Mouse (Mus musculus) hindbrain, embryonic 11.5 days (tissue): ENCODE measurements at regions not wholly inside any gene's neighbourhood (a gene's known extent, or its start where the extent isn't known, plus 50 kb on each side); places are given as distances from the start of the nearest gene placed in this dataset.

Experiments
- ATAC-seq: fragments of 200-750 bp; cut with Nextera tagmentation; 2 replicates; pipeline ENCODE4 v1.8.0; 2017; ENCODE audit warnings: mild to moderate bottlenecking, moderate TSS enrichment, moderate library complexity; ENCODE audit not compliant: low FRiP score
- DNase-seq: peaks from one replicate; pipeline ENCODE4 v3.0.0-alpha.2; 2015; ENCODE audit warnings: low spot score
- H3K27ac ChIP-seq: fragments of 300-500 bp; sonication (generic); 2 replicates; pipeline ENCODE4 v1.5.1; 2014; ENCODE audit warnings: mild to moderate bottlenecking, low read depth, low read length
- H3K27me3 ChIP-seq: fragments of 300-500 bp; sonication (generic); 2 replicates; pipeline ENCODE4 v1.6.1; 2014; ENCODE audit warnings: mild to moderate bottlenecking, low read length, moderate library complexity, mixed read lengths; ENCODE audit not compliant: control insufficient read depth, insufficient read depth
- H3K36me3 ChIP-seq: fragments of 300-500 bp; sonication (generic); 2 replicates; pipeline ENCODE4 v1.6.1; 2014; ENCODE audit warnings: mild to moderate bottlenecking, low read length, moderate library complexity, mixed read lengths; ENCODE audit not compliant: control insufficient read depth, insufficient read depth
- H3K4me1 ChIP-seq: fragments of 300-500 bp; sonication (generic); replicated peaks from 2 replicates; pipeline ENCODE4 v1.6.1; 2014; ENCODE audit warnings: low read length, mixed read lengths; ENCODE audit not compliant: control insufficient read depth, insufficient read depth
- H3K4me2 ChIP-seq: fragments of 300-500 bp; sonication (generic); replicated peaks from 2 replicates; pipeline ENCODE4 v1.6.1; 2014; ENCODE audit warnings: mild to moderate bottlenecking, low read depth, low read length
- H3K4me3 ChIP-seq: fragments of 300-500 bp; sonication (generic); 2 replicates; pipeline ENCODE4 v1.5.1; 2014; ENCODE audit warnings: low read depth, low read length
- H3K9ac ChIP-seq: fragments of 300-500 bp; sonication (generic); 2 replicates; pipeline ENCODE4 v1.6.1; 2014; ENCODE audit warnings: low read depth, low read length
- H3K9me3 ChIP-seq: fragments of 300-500 bp; sonication (generic); 2 replicates; pipeline ENCODE4 v1.6.1; 2016; ENCODE audit warnings: low read length; ENCODE audit not compliant: control insufficient read depth
- WGBS: fragments of 180-500 bp; shearing (Covaris S2); extraction: QIAGEN DNeasy Blood & Tissue Kit; methylation state at CpG from one replicate; pipeline ENCODE4 v1.1.7; 2014; 5-methylcytosine and 5-hydroxymethylcytosine counted together

GRCm38 (mm10) chr8:40210871-40211270 lies 464.0 kb upstream of the Adam24 start:
- Histone ChIP-seq H3K4me1 (no peaks in the 10 kb centered on the region), H3K9ac (no peak overlapping the region), H3K27me3 (no peaks in the 10 kb centered on the region), H3K27ac (no peak overlapping the region), H3K9me3 (no peaks in the 10 kb centered on the region), H3K4me2 (no peak overlapping the region), H3K36me3 (no peaks in the 10 kb centered on the region), H3K4me3 (no peak overlapping the region)
- no peak for ATAC-seq
- 92% methylated on average over 4 of the region's 4 CpGs for WGBS
- DNase-seq: no peak

GRCm38 (mm10) chr8:40223521-40223920 lies 451.4 kb upstream of the Adam24 start:
- Histone ChIP-seq H3K36me3 (no peaks in the 10 kb centered on the region), H3K4me1 (no peaks in the 10 kb centered on the region), H3K9ac (no peak overlapping the region), H3K27me3 (no peaks in the 10 kb centered on the region), H3K9me3 (no peaks in the 10 kb centered on the region), H3K4me3 (no peak overlapping the region), H3K4me2 (no peak overlapping the region), H3K27ac (no peak overlapping the region)
- 72% methylated on average over 4 of the region's 4 CpGs for WGBS
- ATAC-seq (no peak), DNase-seq (no peak)

GRCm38 (mm10) chr8:40227262-40227661 lies 447.6 kb upstream of the Adam24 start:
- Histone ChIP-seq H3K36me3 (no peaks in the 10 kb centered on the region), H3K9ac (no peak overlapping the region), H3K4me3 (no peak overlapping the region), H3K27me3 (no peaks in the 10 kb centered on the region), H3K4me1 (no peaks in the 10 kb centered on the region), H3K27ac (no peak overlapping the region), H3K9me3 (no peaks in the 10 kb centered on the region), H3K4me2 (no peak overlapping the region)
- 73% methylated on average over 1 of the region's 1 CpGs for WGBS
- DNase-seq (no peak), ATAC-seq (no peak)
